Mouse (Mus musculus) limb, embryonic 14.5 days (tissue): ENCODE measurements around the gene Acad9. TPM values are rescaled to one million over a fixed set of nuclear protein-coding genes. Genes with fewer than 3 reads are reported as not detected.
A peak's percentile ranks its signal among the peaks of the same experiment; 100 is the strongest.

Experiments
- ATAC-seq: fragments of 200-750 bp; cut with Nextera tagmentation; 2 replicates; pipeline ENCODE4 v1.8.0; 2017; ENCODE audit warnings: low read depth, moderate number of reproducible peaks, moderate TSS enrichment; ENCODE audit not compliant: low FRiP score
- DNase-seq: peaks from one replicate; pipeline ENCODE4 v3.0.0-alpha.2; 2015; ENCODE audit warnings: low spot score
- H3K27ac ChIP-seq: fragments of 300-500 bp; sonication (generic); replicated peaks from 2 replicates; pipeline ENCODE4 v1.5.1; 2014; ENCODE audit warnings: low read depth, mild to moderate bottlenecking, low read length, moderate library complexity, mixed read lengths
- H3K27me3 ChIP-seq: fragments of 300-500 bp; sonication (generic); 2 replicates; pipeline ENCODE4 v1.6.1; 2014; ENCODE audit warnings: low read length, mixed read lengths; ENCODE audit not compliant: control insufficient read depth, insufficient read depth
- H3K36me3 ChIP-seq: fragments of 300-500 bp; sonication (generic); 2 replicates; pipeline ENCODE4 v1.6.1; 2014; ENCODE audit warnings: mild to moderate bottlenecking, low read length, moderate library complexity, mixed read lengths; ENCODE audit not compliant: control insufficient read depth, insufficient read depth
- H3K4me1 ChIP-seq: fragments of 300-500 bp; sonication (generic); 2 replicates; pipeline ENCODE4 v1.6.1; 2014; ENCODE audit warnings: antibody characterized with exemption, low read length, mixed read lengths; ENCODE audit not compliant: control insufficient read depth, insufficient read depth
- H3K4me2 ChIP-seq: fragments of 300-500 bp; sonication (generic); replicated peaks from 2 replicates; pipeline ENCODE4 v1.6.1; 2014; ENCODE audit warnings: low read depth, mild to moderate bottlenecking, low read length, moderate library complexity; ENCODE audit not compliant: severe bottlenecking
- H3K4me3 ChIP-seq: fragments of 300-500 bp; sonication (generic); replicated peaks from 2 replicates; pipeline ENCODE4 v1.5.1; 2014; ENCODE audit warnings: low read length
- H3K9ac ChIP-seq: fragments of 300-500 bp; sonication (generic); 2 replicates; pipeline ENCODE4 v1.6.1; 2014; ENCODE audit warnings: mild to moderate bottlenecking, low read depth, low read length, moderate library complexity; ENCODE audit not compliant: severe bottlenecking
- H3K9me3 ChIP-seq: fragments of 300-500 bp; sonication (generic); 2 replicates; pipeline ENCODE4 v1.6.1; 2016; ENCODE audit warnings: low read length; ENCODE audit not compliant: control insufficient read depth
- POLR2A ChIP-seq: fragments of 200-500 bp; IDR thresholded peaks from 2 replicates; pipeline ENCODE4 v1.8.0; 2012; ENCODE audit warnings: inconsistent platforms, mild to moderate bottlenecking, moderate library complexity, borderline replicate concordance; ENCODE audit not compliant: insufficient read depth, insufficient read length; ENCODE audit errors: extremely low read depth
- WGBS: fragments of 180-500 bp; shearing (Covaris S2); extraction: QIAGEN DNeasy Blood & Tissue Kit; methylation state at CpG from one replicate; pipeline ENCODE4 v1.1.7; 2014; 5-methylcytosine and 5-hydroxymethylcytosine counted together
- polyA plus RNA-seq, 2 experiments: library from polyadenylated mRNA; depleted of rRNA in 1 of 2; stranded (reverse) in 1 of 2; unstranded in 1 of 2; fragments of >200 nt; fragmentation: Nextera tagmentation in 1 of 2; extraction: Ambion mirVana in 1 of 2; gene quantifications; 2 replicates each; pipeline versions ENCODE4 v1.2.1 to v1.2.3; 2012 to 2014

Acad9 gene
- polyA plus RNA-seq, 2 experiments = 46.8 to 117 TPM

DNA sequence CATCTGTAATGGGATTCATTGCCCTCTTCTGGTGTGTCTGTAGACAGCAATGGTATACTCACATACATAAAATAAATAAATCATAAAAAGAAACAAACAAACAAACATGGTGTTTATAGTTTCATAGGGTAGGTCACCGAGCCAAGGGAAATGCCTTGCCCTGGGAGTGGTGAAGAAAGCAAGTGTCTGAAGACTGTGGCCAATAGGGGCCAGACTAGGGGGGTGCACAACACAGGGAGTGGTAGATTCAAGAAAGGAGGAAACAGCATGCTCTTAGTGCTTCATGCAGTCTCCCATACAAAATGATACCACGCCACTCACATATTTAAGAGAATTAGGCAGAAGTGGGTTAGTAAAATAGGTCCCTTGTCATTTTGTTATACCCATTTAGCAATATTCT, 613 bp upstream of the Acad9 start:
- Histone ChIP-seq H3K4me1 (peaks cover 14% of the 10 kb centered on the region), H3K4me3 (peak overlapping the region; percentile 93), H3K27me3 (no peaks in the 10 kb centered on the region), H3K4me2 (peak overlapping the region; percentile 74), H3K9me3 (no peaks in the 10 kb centered on the region), H3K36me3 (peaks cover 8% of the 10 kb centered on the region; the same call in 1 of the 2 replicates), H3K9ac (peak overlapping the region; percentile 88; the same call in 1 of the 2 replicates), H3K27ac (no peak overlapping the region)
- no peak for DNase-seq
- WGBS = 96% methylated on average over 2 of the region's 2 CpGs
- TF ChIP-seq POLR2A = no peak
- ATAC-seq = no peak

DNA sequence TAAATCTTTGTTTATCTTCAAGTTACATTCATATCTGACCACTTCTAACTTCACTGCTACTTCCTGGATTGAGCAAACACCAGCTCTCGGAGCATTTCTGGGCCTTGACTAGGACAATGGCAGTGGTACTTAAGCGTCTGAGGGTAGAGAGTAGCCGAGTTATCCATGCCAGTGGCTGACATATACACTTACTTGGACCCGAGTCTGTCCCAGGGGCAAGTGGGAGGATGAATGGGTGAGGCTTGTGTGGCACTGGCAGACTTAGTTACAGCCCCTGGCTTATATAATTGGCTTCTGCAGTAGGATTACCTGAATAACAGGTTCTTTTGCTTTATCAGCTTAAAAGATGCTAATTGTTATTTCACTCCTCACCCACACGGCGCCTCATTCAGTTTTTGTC, 2.0 kb downstream of the Acad9 start:
- Histone ChIP-seq H3K9me3 (no peaks in the 10 kb centered on the region), H3K36me3 (peaks cover 13% of the 10 kb centered on the region; the same call in 1 of the 2 replicates), H3K27me3 (no peaks in the 10 kb centered on the region), H3K9ac (no peak overlapping the region), H3K4me3 (no peak overlapping the region), H3K4me1 (peaks cover 14% of the 10 kb centered on the region), H3K27ac (no peak overlapping the region), H3K4me2 (no peak overlapping the region)
- DNase-seq (no peak), ATAC-seq (no peak)
- TF ChIP-seq POLR2A = no peak
- 88% methylated on average over 6 of the region's 6 CpGs for WGBS

DNA sequence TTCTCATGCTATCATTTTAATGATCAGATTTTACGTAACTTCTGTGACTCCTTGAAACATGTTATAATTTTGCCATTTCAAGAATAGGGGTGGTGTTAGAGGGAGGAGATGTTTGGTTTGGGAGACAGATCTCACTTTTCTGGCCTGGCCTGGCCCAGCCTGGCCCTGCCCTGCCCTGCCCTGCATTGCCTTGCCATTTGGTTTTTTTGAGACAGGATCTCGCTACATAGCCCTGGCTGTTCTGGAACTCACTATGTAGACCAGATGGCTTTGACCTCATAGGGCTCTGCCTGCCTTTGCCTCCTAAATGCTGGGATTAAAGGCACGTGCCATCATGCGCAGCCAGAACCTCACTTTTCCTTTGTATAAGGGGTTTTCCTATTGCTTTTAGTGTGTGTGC, 4.7 kb downstream of the Acad9 start:
- Histone ChIP-seq H3K4me2 (no peak overlapping the region), H3K9me3 (no peaks in the 10 kb centered on the region), H3K36me3 (peaks cover 36% of the 10 kb centered on the region), H3K27ac (no peak overlapping the region), H3K27me3 (no peaks in the 10 kb centered on the region), H3K4me1 (peaks cover 11% of the 10 kb centered on the region), H3K9ac (no peak overlapping the region), H3K4me3 (no peak overlapping the region)
- 92% methylated on average over 4 of the region's 4 CpGs for WGBS
- no peak for DNase-seq
- no peak for TF ChIP-seq POLR2A
- no peak for ATAC-seq

DNA sequence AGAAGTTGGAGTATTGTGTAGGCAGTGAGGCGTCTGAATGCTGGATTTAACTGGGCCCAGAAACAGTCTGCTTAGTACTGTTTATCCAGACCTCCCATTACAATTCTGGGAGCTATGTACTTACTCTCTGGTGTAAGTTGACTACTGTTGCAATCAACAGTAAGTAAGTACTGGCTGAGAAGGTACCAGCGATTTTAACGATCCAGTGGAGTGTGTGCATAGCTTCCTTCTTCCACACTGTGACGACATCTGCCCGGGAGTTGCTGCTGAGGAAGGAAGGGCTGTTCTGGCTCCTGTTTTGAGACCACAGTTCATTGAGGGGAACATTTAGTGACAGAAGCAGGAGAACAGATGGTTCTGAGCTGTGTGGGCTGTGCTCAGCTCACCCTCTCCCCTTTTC, 5.3 kb downstream of the Acad9 start:
- H3K9me3 ChIP-seq = no peaks in the 10 kb centered on the region
- no peaks in the 10 kb centered on the region for H3K27me3 ChIP-seq
- H3K36me3 ChIP-seq = peaks cover 42% of the 10 kb centered on the region
- no peak overlapping the region for H3K4me2 ChIP-seq
- ATAC-seq = no peak
- no peak for DNase-seq
- 85% methylated on average over 5 of the region's 5 CpGs for WGBS
- H3K27ac ChIP-seq = no peak overlapping the region
- H3K9ac ChIP-seq = no peak overlapping the region
- TF ChIP-seq POLR2A = no peak
- no peak overlapping the region for H3K4me3 ChIP-seq
- peaks cover 11% of the 10 kb centered on the region for H3K4me1 ChIP-seq

DNA sequence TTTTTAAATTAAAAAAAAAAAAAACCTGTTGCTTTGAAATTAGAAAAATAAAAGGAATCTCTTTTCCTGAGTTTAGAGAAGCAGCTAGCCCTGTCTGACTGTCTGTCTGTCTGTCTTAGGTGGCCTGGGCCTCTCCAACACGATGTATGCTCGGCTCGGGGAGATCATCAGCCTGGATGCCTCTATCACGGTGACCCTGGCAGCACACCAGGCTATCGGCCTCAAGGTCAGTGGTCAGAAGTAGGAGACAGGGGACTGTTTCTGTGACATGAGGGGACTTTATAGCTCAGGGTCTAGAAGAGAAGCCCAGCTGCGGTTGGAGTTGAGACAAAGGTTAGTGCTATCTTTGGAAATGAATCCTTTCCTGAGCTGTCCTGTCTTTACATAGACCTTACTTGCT, 8.5 kb downstream of the Acad9 start:
- H3K4me2 ChIP-seq = no peak overlapping the region
- TF ChIP-seq POLR2A = no peak
- 92% methylated on average over 6 of the region's 6 CpGs for WGBS
- H3K36me3 ChIP-seq = peaks cover 71% of the 10 kb centered on the region
- ATAC-seq (no peak), DNase-seq (no peak)
- H3K4me1 ChIP-seq = no peaks in the 10 kb centered on the region
- H3K9ac ChIP-seq = no peak overlapping the region
- no peaks in the 10 kb centered on the region for H3K27me3 ChIP-seq
- H3K9me3 ChIP-seq = no peaks in the 10 kb centered on the region
- no peak overlapping the region for H3K4me3 ChIP-seq
- H3K27ac ChIP-seq = no peak overlapping the region

DNA sequence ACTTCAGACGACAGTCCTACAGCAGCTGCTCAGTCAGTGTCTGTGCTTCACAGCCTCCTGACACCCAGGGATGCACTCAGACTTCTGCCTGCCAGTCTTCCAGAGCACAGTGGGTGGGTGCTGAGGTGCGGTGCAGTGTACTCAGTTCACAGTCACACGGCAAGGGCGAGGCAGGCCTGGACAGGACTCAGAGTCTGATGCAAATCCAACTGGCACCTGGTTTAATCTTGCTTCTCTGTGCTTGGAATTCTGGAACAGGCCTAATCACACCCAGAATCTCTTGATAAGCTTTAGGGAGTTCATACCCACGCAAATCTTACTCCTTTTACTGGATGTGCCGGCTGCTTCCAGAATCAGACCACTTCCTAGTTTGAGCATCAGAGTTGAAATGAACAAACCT, 9.7 kb downstream of the Acad9 start:
- no peaks in the 10 kb centered on the region for H3K9me3 ChIP-seq
- DNase-seq (no peak), ATAC-seq (no peak)
- no peaks in the 10 kb centered on the region for H3K27me3 ChIP-seq
- H3K4me1 ChIP-seq = no peaks in the 10 kb centered on the region
- H3K36me3 ChIP-seq = peaks cover 75% of the 10 kb centered on the region
- no peak overlapping the region for H3K27ac ChIP-seq
- no peak overlapping the region for H3K9ac ChIP-seq
- TF ChIP-seq POLR2A = no peak
- H3K4me3 ChIP-seq = no peak overlapping the region
- 92% methylated on average over 6 of the region's 6 CpGs for WGBS
- H3K4me2 ChIP-seq = no peak overlapping the region
